Mouse (Mus musculus) WW6 (cell line): ENCODE measurements around the gene Rad51d.
"Not testable (repeated sequence)": the region's sequence is repeated elsewhere in the genome, so short reads cannot be mapped to it uniquely, and the experiment has no call there.

Source experiments
- DNase-seq: peaks from one replicate; pipeline ENCODE4 v3.0.0-alpha.2; 2013; ENCODE audit warnings: low read depth, low spot score

Rad51d gene

DNA sequence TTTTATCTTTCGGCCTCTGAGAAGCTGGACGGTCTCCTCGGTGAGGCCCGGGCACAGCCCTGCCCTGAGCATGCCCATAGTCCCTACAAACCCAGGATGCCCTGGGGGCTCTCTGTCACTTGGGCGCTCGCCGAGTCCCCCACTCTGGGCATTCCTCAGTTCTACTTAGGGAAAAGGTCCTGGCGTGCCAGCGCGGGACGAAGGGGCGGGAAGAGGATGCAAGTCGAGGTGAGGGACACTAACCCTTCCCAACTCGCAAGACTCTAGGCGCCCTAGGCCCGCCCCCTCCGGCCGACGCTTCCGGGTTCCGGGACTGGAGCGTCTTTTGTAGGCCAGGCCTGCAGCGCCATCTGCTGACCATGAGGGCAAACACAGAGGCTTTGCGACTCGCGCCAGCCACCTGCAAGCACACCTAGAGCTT lies at the start of gene Rad51d:
Gene Rad51d (minus strand): TSS at position 273 of the 421 bp plus-strand sequence.
- DNase-seq, result peak; percentile 91

DNA sequence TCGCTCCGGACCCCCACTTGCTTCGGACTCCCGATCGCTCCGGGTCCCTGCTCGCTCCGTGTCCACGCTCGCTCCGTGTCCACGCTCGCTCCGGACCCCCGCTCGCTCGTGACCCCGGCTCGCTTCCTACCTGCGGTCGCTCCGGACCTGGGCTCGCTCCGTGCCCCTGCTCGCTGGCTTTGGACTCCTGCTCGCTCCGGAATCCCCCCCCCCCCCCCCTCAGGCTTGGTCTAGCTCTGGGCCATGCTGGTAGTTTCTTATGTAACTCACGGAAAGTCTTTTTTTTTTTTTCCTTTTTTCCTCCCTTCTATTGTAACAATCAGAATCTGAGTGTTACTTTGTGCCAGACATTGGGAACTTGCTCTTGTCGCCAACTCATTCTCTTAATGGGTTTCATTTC lies 42.8 kb upstream of the Rad51d start:
- no peak for DNase-seq

DNA sequence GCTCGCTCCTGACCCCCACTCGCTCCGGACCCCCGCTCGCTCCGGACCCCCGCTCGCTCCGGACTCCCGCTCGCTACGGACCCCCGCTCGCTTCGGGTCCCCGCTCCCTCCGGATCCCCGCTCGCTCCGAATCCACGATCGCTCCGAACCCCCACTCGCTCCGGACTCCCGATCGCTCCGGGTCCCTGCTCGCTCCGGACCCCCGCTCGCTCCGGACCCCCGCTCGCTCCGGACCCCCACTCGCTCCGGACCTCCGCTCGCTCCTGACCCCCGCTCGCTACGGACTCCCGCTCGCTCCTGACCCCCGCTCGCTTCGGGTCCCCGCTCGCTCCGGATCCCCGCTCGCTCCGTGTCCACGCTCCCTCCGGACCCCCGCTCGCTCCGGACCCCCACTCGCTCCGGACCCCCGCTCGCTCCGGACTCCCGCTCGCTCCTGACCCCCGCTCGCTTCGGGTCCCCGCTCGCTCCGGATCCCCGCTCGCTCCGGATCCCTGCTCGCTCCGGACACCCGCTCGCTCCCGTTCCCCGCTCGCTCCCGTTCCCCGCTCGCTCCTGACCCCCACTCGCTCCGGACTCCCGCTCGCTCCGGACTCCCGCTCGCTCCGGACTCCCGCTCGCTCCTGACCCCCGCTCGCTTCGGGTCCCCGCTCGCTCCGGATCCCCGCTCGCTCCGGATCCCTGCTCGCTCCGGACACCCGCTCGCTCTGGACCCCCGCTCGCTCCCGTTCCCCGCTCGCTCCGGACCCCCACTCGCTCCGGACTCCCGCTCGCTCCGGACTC lies 41.4 kb upstream of the Rad51d start:
- not testable (repeated sequence) for DNase-seq

DNA sequence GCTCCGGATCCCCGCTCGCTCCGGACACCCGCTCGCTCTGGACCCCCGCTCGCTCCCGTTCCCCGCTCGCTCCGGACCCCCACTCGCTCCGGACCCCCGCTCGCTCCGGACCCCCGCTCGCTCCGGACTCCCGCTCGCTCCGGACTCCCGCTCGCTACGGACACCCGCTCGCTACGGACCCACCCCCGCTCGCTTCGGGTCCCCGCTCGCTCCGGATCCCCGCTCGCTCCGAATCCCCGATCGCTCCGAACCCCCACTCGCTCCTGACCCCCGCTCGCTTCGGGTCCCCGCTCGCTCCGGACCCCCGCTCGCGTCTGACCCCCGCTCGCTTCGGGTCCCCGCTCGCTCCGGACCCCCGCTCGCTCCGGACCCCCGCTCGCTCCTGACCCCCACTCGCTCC lies 40.7 kb upstream of the Rad51d start:
- DNase-seq, result not testable (repeated sequence)

DNA sequence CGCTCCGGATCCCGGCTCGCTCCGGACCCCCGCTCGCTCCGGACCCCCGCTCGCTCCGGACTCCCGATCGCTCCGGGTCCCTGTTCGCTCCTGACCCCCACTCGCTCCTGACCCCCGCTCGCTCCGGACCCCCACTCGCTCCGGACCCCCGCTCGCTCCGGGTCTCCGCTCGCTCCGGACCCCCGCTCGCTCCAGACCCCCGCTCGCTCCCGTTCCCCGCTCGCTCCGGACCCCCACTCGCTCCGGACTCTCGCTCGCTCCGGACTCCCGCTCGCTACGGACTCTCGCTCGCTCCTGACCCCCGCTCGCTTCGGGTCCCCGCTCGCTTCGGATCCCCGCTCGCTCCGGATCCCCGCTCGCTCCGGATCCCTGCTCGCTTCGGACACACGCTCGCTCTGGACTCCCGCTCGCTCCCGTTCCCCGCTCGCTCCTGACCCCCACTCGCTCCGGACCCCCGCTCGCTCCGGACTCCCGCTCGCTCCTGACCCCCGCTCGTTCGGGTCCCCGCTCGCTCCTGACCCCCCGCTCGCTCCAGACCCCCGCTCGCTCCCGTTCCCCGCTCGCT lies 40.1 kb upstream of the Rad51d start:
- not testable (repeated sequence) for DNase-seq

DNA sequence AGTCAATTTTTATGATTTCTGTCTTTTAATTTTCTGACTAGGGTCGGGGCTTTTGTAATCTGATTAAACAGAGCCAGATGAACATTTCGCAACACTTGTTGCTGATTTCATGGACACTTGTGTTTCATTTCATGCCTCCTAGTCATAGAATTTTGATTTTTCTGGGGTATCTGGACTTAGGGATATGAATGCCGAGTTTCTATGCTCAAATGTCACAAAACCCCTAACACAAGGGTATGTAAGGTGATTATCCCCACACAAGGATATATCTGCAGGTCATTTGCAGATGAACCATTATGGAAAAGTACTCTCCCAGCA lies 39.2 kb upstream of the Rad51d start:
- DNase-seq, result no peak

DNA sequence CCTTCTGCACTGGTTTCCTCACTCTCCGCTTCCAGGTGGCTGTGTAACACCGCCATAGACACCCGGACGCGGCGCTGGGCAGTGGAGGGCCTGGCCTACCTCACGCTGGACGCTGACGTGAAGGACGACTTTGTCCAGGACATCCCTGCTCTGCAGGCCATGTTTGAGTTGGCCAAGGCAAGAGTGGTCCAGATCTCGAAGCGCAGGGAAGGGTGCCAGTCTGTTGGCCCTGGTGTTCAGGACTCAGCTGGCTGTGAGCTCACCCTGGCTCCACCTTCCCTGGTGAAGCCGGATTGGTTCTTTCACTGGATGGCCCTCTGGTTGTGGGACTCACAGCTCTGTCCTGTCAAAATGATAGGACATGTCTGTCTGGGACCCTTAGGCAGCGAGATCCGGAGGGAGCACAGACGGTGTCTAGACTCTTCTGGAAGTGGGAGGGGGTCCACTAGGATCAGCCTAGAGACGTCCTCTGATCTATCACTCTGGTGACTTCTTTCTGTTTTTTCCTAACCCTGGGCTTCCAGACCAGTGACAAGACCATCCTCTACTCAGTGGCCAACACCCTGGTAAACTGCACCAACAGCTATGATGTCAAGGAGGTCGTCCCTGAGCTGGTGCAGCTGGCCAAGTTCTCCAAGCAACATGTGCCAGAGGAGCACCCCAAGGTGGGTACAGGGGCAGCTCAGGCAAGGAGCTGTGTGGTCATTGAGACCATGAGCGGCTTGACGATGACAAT lies 38.7 kb upstream of the Rad51d start:
- no peak for DNase-seq

DNA sequence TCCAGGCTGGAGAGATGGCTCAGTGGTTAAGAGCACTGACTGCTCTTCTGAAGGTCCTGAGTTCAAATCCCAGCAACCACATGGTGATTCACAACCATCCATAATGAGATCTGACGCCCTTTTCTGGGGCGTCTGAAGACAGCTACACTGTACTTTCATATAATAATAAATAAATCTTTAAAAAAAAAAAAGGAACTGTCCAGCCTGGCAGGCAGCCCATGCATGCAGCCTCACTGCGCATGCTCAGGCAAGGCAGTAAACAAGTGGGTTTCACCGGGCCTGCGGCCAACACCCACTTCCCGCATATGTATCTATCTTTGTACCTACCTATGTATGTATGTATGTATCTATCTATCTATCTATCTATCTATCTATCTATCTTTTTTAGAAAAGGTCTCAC lies 33.5 kb upstream of the Rad51d start:
- DNase-seq, result not testable (repeated sequence)

DNA sequence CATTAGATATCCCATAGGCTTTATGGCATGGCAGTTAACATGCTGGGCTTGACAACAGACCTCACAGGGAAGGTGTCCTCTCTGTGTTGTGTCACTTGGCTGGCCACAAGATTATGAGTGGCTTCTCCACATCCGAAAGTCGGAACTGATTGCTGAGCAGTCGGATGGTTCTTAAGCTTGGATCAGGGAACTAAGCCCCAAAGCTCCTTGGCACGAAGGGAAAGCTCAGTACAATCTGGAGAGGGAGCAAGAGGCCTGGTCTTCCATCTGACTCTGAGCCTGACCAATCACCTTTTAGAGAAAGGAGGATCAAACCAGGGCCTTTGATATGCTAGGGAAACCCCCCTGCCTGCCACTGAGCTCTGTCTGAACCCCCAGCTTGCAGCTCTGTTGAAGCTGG lies 31.3 kb upstream of the Rad51d start:
- DNase-seq, result no peak

DNA sequence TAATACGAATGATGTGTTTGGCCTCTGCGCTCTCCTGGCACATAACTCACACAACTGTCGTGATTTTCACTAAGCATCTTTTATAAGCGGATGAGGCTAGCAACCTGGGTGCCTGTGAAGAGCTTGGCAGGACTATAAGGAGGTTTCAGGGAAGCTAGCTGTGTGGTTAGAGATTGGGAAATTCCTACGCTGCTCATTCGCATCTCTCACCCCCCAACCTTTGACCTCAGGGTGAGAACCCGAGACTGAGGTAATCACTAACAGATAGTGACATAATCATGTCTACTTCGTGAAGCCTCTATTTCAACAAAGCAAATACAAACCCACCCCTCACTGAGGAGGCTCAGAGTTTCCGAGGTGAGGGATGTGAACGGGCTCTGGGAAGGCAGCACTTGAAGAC lies 30.4 kb upstream of the Rad51d start:
- DNase-seq, result no peak

DNA sequence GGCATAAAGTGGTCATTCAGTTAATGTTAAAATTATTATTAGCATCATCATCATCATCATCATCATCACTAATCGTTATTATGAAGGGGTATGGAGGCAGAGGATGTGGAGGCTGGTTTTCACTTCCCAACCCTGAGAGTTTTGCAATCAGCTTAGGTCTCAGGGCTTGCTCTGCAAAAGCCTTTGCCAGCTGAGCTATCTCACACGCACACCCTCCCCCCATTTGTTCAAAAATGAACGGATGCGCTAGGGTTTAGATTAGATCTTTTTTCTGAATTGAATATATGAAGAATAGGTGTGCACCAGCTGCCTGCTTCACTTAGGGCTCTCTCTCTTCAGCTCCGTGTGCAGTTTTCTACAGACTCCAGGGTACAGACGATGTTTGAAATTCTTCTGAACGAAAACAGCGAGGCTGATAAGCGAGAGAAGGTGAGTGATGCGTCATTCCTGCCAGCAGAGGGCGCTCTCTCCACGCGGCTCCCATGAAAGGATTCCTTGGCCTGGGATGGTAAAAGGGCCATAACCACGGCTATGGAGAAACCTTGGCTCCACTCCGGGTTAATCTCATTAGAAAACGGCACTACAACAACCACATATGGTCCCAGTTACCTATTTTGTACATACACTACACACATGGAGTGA lies 24.4 kb upstream of the Rad51d start:
- peak; percentile 59 for DNase-seq

DNA sequence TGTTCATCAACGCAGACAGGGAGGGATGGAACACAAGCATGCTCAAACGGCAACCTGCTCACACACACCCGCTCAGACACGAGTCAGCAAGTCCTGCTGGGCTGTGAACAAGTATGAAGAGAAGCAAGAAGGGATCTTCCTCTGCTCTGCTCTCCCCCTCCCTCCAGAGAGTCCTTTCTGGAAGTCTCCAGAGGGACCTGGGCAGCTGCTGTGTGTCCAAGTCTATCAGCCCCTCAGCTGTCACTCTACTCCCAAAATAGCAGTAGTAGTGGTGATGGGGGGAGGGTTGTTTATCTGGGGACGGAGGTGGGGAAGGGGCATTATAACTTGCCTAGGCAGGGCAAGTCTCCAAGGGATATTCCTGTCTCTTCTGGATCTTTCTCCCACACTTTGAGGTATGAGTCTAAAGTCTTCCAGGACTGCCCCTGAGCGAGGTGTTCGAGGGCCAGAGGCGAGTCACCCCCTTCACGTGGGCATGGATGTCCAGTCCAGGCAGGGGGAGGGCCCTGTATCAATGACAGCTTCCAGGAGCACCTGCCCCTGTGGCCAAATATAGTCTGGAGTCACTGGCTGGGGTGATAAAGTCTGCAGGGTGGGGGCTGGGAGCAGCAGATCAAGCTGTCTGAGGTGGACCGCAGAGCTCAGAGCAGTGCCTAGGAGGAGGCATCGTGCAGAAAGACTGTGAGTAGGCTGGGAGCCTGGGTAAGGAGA lies 20.4 kb upstream of the Rad51d start:
- DNase-seq, result no peak

DNA sequence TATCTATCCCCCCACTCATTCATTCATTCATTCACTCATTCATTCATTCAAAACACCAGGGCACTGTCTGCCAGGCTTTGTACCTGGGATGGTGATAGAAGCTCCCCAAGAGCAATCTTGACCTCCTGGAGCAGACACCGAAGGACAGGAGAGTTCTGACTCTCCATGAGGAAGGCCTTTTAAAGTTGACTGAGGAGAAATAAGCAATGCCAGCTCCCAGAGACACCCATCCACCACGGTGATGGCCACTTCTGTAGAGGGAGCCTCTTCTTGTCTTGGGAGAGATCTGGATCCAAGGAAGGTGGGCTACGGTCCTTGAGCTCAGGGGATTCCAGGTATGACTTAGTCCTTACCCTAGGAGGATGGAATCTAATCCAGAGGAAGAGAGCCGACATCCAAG lies 19.8 kb upstream of the Rad51d start, which contains the start of gene Unc45b:
Gene Unc45b (plus strand): TSS at position 301 of the 400 bp plus-strand sequence.
- DNase-seq, result no peak

DNA sequence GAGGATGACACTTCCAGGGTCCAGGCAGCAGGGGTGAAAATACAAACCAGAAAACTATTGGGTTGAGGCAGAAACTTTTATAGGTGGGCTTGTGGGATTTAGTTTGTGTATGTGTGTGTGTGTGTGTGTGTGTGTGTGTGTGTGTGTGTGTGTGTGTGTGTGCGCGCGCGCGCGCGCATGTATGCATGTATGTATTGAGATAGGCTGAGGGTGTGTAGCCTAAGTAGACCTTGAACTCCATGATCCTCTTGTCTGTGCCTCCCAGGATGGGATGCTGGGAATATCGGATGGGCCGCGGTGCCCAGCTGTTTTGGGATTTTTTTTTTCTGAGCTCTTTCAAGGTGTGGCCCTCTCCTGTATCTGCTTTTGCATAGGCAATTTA lies 18.2 kb upstream of the Rad51d start:
- no peak for DNase-seq

DNA sequence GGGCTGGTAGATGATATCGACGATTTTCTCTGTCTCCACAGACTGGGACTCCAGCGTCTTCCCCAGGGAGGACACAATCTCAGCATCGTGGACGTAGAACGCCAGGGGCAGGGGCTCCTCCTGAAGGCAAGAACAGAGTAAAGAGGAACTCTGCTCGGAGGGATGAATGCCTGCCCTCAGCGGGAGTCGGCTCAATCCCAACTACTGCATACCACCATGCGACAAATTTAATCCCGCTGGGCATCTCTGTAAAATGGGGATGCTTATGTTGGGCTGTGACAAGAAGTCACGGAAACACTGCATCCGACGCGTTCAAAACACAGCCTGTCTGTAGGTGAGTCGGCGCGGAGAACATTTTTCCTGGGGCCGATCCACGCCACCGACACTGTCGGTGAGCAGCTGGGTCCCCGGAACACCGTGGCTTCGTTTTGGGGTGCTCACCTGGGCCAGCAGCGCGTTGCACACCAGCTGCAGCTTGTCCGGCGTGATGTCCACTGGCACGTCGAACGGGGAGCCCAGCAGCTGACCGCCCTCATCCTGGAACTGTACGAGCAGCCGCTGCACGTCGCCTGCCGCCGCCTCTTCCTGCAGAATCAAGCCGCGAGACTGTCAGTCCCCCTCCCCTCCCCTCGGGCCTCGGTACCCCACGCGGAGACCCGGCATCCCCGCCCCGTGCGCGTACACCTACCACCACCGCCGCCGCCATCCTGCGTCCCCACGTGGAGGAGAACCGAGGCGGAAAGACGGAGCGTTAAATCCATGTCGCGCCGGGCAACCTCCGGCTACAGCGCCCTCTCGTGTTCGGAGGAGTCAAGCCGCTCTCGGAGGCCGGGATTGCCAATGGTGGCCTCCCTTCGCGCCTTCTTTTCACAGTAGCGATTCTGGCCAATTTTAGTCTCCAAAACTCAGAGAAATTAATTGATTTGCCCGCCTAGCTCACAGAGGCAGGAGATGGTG lies 17.5 kb upstream of the Rad51d start, which contains the start of gene Nle1:
Gene Nle1 (minus strand): TSS at position 761 of the 957 bp plus-strand sequence.
- DNase-seq, result peak; percentile 78

DNA sequence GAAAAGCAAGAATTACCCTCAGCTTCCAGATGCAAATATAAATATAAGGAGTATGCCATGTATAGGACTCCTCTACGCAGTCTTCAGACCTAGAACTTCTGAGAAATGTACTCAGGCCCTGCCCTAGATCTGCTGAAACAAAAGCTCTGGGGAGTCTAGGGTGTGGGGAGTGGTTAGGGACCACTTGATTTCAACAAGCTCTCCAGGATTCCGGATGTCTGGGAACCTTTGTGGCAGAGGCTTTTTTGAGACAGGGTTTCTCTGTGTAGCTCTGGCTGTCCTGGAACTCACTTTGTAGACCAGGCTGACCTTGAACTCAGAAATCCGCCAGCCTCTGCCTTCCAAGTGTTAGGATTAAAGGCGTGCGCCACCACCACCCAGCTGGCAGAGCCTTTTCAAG lies 15.4 kb upstream of the Rad51d start:
- DNase-seq, result no peak

DNA sequence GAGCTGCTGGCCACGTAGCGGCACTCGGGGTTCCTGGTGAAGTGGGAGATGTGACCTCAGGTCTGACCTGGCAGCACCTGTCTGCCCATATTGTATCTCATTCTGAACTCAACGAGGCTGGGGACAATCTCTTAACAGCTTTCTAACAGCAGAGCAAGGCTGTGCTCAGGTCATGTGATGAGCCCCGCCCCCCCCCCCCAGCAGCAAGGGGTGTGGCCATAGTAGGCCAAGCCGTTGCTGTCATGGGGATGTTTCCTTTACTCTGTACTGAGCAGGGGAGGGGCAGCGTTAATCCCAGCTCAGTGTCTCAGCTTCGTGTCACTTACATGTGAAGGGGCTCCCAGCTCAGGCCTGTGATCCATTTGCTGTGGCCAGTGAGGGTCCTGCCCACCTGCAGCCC lies 14.5 kb upstream of the Rad51d start:
- no peak for DNase-seq

DNA sequence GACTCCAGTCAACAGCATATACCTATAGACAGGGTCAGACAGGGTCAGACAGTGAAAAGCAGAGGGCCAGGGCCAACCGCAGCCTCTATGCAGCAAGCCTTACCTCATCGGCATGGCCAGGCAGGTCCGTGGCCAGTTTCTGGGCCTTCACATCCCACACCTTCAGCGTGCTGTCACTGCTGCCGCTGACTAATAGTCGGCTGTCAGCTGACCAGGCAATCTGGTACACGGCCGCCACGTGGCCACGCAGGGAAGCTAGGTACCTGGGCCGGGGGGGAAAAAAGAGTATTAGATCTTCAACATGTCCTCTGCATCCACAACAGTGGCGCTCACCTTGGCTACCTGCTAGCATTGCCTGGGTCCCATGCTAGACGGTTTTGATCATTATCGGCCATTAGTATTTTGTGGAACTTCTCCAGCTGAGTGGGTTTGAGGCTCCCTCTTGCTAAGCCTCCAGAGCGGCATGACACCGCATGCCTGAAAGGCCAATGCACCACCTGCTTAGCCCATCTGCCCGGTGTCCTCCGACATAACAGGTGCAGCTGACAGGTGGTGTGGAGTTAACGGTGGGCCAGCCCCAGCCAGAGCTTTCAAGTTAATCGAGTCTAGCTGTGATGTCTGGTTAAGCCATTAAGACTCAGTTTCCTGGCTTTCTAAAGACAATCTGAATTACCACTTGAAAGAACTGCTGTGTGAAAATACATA lies 11.3 kb upstream of the Rad51d start:
- DNase-seq, result no peak

DNA sequence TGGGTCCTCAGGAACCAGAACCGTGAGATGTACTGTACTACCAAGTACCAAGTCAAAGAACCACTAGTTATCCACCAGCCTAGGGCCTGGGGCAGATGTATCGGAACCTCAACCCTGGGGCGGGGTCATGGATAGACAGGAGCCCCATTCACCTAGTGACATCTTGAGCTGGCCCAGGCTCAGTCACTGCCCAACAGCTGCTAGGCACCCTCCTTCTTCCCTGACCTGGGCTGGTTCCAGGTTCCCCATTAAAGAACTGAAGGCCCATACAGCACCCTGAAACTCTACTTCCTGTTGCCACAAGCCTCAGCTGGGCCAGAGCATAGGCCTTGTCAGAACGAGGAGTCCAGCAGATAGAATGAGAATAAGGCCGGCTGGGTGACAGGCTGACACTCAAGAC lies 9.3 kb upstream of the Rad51d start:
- DNase-seq, result no peak

DNA sequence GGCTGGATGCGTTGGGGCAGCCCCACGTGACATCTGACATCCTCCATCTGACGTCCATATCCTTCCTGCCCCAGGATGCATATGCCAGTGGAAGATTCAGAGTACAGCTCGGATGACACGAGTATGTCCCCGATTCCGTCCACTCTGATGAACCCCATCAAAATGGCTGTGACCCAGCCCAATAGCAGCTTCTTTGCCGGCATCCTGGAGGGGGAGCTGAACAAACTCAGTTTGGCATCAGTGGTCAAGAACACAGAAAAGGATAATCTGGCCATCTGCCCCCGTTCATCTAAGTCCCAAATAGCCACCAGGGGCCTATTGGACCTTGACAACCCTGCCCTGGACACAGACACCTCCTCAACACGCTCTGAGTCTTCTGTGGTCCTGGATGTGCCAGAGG lies 7.1 kb upstream of the Rad51d start:
- DNase-seq, result no peak
